Mouse (Mus musculus): Measurements from ENCODE around the gene Fam166b.

DNA sequence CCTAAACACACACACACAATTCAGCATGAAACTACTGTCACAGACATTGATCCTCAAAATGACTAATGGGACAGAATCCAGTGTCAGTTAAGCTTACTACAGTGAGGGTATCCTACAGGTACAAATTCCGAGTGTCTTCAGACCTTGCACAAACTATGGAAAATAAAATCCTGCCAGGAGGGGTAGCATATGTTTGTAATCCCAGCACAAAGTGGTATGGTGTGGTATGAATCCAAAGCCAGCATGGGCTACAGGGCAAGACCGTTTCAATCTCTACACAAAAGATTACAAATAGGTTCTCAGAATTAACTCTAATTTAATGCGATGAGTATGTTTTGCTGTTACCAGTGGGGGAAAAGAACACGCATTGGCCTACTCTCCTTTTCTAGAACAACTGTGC is 12.7 kb upstream of the Fam166b start, which contains the start of gene Tesk1:
- no peak for TF ChIP-seq POLR2A (IDR thresholded peaks at IDR 0.05; ENCODE audit: low read depth, low read length)
- no peak for TF ChIP-seq CTCF (IDR thresholded peaks at IDR 0.05; ENCODE audit: extremely low read depth, insufficient read depth, insufficient read length, insufficient replicate concordance)

Data from spleen, adult 2 months (tissue).